Mouse (Mus musculus) hematopoietic stem cell, adult 5-6 weeks (primary cell): ENCODE measurements around the gene Smgc. TPM values are rescaled to one million over a fixed set of nuclear protein-coding genes. Genes with fewer than 3 reads are reported as not detected.
"Not testable (repeated sequence)": the region's sequence is repeated elsewhere in the genome, so short reads cannot be mapped to it uniquely, and the experiment has no call there.

Experiments used
- ATAC-seq, 2 experiments: fragments of 125-278 bp in 1 of 2; replicated peaks in 1 of 2; 2 replicates each; pipeline ENCODE4 v1.8.0; 2016 to 2017; ENCODE audit warnings: inconsistent platforms in 2 of 2, mild to moderate bottlenecking in 2 of 2, moderate number of reproducible peaks in 2 of 2, low read depth in 1 of 2, moderate TSS enrichment in 1 of 2; ENCODE audit not compliant: low FRiP score in 2 of 2, poor library complexity in 2 of 2, severe bottlenecking in 2 of 2, insufficient read depth in 1 of 2, low TSS enrichment in 1 of 2
- total RNA-seq: library from RNA; stranded (forward); fragments of 172-1452, 232-1000 nt; gene quantifications from 2 replicates; pipeline ENCODE4 v1.2.3, GENCODE M21; 2017

The Smgc gene
- total RNA-seq = not detected in 2 replicates

- no peak for ATAC-seq
Measured at GRCm38 (mm10) chr15:91837965-91838364, at the start of gene Smgc. Gene Smgc (plus strand): TSS chr15:91838265.

DNA sequence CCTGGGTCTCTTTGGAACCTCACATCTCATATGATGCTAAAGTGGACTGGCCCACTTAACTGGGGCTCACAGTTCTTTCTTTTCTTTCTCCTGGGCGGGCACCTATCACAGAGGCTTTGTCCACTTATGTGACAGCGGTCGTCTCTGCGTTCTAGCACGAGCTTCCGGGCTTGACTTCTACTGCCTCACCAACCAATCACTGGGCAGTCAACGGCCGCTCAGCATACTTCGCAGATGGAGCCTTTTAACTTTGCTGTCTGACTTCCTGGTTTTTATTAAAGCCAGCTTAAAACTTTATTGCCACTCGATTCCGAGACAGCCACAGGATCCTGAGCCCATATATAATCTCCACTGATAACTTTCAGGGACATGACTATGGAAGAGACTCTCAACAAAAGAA lies 49.7 kb upstream of the Smgc start:
- ATAC-seq = no peak

DNA sequence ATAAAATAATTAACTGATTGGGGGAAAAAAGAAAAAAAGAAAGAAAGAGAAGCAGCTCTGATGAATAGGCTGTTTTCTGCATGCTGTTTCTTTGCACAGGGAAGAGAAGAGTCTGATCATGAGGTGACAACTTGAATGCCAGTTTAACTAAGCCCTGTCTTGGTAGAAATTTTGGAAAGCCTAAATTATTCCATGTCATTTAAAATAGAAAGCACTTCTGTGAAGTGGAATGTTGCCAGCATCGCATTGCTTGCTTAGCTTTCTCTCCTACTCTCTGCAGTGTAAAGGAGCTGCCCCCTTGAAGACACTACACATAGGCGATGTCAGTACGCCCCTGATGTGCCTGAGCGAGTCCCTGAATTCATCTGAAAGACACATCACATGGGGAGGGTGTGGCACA lies 31.6 kb upstream of the Smgc start:
- no peak for ATAC-seq

DNA sequence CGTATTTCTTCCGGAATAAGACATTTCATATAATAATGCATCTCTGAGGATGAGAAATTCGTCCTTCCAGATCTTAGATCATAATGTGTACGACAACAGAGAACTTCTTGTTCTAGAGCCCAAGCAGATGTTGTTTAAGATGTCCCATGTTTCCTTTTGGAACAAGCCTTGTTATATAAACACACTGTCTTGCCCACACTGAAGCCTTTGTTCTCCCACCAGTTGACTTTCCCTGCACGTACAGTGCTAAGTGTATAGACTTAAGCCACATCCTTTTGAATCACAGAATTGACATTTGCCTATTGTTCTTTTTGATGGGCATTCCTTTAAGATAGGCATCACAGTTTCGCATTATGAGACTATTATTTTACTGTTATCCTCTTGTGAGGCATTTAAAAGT lies 2.7 kb upstream of the Smgc start:
- no peak for ATAC-seq

DNA sequence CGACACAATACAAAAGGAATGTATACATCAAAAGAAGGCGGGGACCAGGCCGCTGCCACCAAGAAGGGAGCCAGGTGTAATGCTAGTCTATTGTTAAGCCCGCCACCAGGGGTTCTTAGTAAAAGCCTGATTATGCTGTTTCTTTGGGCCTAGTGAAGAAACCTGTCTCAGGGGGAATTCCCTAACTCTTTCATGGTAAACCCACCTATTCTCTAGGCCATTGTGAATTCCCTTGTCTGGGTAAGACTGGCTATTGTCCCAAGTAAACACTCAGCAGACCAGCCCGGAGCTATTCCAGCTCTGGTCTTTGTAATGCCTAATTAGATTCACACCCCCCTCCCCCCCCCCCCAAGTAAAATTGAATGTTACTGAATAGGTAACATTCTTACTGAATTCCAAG lies 26.1 kb downstream of the Smgc start:
- not testable (repeated sequence) for ATAC-seq

- no peak for ATAC-seq
Measured at GRCm38 (mm10) chr15:91900245-91900644, 62.2 kb downstream of the Smgc start.

GRCm38 (mm10) chr15:91907046-91907445 lies 69.0 kb downstream of the Smgc start:
- ATAC-seq = not testable (repeated sequence)

Other genes starting within 250 kb of the Smgc start
- gene Lrrk2, start 165.1 kb upstream of the Smgc start, total RNA-seq = 13.3 and 26.9 TPM in 2 replicates
- not detected in 2 replicates for gene Cntn1, start 212.9 kb downstream of the Smgc start, total RNA-seq